Mouse (Mus musculus): ENCODE results near the gene Hrh1.
A peak's percentile ranks its signal among the peaks of the same experiment; 100 is the strongest.

Hrh1 gene

DNA sequence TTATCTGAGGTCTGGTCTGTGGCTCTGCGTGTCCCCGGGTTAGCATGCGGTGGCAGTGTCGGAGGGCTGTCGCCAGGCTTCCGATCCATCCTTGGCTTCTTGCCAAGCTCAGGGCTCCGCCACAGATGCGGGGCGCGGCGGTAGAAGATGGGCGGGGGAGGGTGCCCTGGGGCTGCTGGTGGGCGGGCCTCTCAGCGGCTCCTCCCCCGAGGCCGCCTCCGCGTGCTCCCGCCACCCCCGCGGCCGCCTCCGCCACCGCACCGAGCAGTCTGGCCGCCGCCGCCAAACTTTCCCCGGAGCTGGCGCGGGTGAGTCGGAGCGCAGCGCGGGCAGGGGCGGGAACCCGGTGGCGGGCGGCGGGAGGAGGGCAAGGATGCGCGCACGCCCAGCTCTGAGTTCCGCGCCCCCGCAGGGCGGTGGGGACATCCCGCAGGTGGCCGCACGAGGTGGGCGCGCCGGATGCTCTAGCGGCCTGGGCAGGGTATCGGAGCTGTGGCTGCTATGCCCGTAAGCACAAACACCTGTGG, at the start of gene Hrh1:
TSS of gene Hrh1 (plus strand) at position 246 of the 527 bp plus-strand sequence.
- peak; percentile 31 for DNase-seq

DNA sequence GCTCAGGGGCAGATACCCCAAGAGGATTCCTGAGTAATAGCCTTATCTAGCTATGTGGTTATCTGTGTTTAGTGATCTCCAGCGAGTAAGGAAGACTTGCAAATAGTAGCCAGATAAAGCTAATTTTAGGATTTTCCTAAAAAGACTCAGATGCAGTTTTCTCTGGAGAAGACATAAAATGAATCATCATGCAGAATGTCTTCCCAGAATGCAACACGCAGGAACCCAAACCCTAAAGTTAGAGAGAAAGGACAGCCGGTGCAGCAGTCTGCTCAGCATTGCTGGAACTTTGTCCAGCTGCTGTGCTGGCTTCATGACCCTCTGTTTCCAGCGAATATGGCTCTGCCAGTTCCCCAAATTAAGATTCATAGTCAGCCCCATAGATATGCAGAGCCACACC, 43.1 kb upstream of the Hrh1 start:
- no peak for DNase-seq

DNA sequence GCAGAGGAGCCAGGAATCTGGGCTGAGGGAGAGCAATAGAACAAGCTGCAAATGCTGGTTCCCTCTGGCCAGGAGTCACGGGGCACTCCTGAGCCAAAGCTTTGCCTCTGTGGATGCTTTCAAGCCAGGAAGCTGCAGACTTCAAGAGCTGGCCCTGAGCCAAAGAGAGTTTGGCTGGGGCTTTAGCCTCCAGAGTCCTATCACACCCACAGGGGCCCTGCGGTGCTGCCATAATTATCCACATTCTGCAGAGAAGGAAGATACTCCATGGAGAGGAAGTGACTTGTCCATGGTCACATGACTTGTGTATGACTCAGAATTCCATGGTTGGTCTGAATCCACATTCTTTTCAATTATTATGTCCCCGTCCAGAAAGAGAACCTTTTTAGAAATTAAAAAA, 39.6 kb upstream of the Hrh1 start:
- no peak for DNase-seq

DNA sequence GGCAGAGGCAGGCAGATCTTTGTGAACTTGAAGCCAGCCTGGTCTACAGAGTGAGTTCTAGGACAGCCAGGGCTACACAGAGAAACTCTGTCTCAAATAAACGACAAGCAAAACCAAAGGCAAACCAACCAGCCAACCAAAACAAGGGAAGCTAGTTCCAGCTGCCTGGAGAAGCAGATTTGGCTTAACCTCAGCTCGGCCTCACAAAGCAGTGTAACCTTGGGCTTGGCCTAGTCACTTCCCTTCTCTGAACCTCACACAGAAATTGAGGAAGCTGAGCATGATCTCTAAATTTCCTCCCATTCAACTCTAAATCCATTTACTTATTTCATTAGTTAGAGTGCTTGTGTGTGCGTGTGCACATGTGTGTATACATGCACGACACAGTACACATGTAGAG, 35.4 kb upstream of the Hrh1 start:
- no peak for DNase-seq

- DNase-seq: no peak
Observed at GRCm38 (mm10) chr6:114363740-114364139, 34.0 kb upstream of the Hrh1 start.

GRCm38 (mm10) chr6:114364734-114365133, 33.0 kb upstream of the Hrh1 start:
- DNase-seq: no peak

DNA sequence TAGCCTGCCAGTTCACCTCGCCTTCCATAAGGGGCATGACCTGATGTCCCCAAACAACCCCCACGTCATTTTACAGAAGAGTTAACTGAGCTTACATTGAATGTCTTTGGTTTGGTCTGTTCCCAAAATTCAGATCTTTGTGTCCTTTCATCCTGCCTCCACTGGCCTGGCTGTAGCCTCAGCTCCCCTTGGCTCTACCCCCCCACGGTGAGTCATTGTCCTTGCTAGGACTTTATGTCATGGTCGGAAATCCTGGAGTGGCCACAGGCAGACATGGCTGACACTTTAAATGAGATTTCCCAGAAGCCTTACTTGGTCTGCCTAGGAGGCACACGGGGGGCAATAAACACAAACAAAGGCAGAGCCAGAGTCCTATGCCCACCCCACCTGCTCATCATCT, 31.5 kb upstream of the Hrh1 start:
- DNase-seq: no peak

DNA sequence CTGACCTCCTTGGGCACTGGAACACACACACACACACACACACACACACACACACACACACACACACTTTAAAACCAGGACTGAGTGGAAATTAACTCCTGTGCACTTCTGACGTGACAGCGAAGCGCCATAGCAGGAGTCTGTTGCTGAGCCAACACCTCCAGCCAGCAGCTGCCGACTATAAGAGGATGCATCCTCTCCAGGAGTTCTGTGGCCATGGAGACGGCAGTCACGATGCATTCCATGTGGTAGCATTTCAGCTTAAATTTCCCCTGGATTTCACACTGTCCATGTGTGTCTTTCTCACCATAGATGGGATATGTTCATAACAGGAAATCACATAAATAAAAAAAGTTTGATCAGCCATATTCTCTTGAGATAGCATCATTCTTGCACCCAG, 30.1 kb upstream of the Hrh1 start:
- DNase-seq: no peak

- no peak for DNase-seq
Observed at GRCm38 (mm10) chr6:114368196-114368595, 29.5 kb upstream of the Hrh1 start.

GRCm38 (mm10) chr6:114372741-114373140, 25.0 kb upstream of the Hrh1 start:
- DNase-seq: no peak

- DNase-seq: no peak
Observed at GRCm38 (mm10) chr6:114380872-114381271, 16.9 kb upstream of the Hrh1 start.

- DNase-seq: no peak
Observed at GRCm38 (mm10) chr6:114387320-114387719, 10.4 kb upstream of the Hrh1 start.

- DNase-seq: no peak
Observed at GRCm38 (mm10) chr6:114387855-114388254, 9.9 kb upstream of the Hrh1 start.

GRCm38 (mm10) chr6:114390129-114390528, 7.6 kb upstream of the Hrh1 start:
- no peak for DNase-seq

DNA sequence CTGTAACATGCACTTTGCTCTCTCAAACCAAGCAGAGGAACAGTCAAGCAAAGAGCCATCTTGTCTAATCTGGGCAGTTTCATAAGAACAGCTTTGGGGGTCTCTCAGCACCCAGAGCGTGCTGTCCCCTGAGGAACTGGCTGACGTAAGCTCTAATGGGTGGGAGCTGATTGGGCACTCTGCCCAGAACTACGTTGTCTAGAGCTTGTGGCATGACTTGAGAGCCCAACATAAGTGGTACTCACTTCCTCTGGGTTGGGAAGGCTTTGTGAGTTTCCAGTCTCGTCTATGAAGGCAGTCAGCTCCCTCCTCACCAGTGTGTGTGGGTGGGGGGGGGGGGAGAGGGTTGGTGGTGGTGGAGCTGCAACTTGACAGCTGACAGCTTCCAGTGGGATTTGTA, 2.8 kb upstream of the Hrh1 start:
- no peak for DNase-seq

GRCm38 (mm10) chr6:114396605-114397004, 1.1 kb upstream of the Hrh1 start:
- no peak for DNase-seq

GRCm38 (mm10) chr6:114397280-114397679, 456 bp upstream of the Hrh1 start:
- no peak for DNase-seq

DNA sequence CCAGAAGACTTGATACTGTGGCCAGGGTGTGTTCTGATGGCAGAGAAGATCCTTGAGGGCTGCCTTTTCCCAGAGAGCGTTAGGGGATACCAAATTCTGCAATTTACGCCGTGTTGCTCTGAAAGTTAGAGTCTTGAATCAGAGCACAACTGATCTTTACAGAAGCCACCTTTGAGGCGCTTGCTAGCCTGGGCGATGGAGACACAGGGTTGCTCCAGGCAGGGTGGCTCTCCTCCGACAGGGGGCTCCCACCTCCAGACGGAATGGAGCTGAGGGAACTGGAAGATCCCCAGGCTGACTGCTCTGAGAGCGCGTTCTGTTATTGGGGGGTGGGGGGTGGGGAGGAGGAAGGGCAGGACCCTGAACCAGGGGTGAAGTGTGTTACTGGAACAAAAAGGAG, 890 bp downstream of the Hrh1 start:
- peak; percentile 6 for DNase-seq

GRCm38 (mm10) chr6:114400387-114400786, 2.7 kb downstream of the Hrh1 start:
- no peak for DNase-seq

- no peak for DNase-seq
Observed at GRCm38 (mm10) chr6:114400841-114401240, 3.1 kb downstream of the Hrh1 start.

GRCm38 (mm10) chr6:114402161-114402560, 4.4 kb downstream of the Hrh1 start:
- no peak for DNase-seq

- no peak for DNase-seq
Observed at GRCm38 (mm10) chr6:114403632-114404031, 5.9 kb downstream of the Hrh1 start.

DNA sequence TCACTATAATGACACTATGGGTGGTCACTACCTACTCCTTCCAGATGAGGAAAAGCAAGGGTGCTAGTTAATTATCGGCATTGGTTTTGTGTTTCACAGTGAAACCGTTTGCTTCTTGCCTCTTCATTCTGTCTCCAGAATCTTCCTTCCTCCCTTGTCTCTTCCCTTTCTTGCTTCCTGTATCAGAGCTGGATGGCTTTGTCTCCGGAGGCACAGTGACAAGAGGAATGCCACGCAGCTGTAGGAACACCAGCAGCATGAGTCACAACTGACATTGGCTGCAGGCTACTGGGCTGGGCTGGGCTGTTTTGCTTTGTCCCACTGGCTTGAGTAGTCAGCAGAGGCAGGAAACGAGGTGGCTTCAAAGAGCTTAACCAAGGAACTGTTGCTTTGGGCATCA, 6.4 kb downstream of the Hrh1 start:
- no peak for DNase-seq

DNA sequence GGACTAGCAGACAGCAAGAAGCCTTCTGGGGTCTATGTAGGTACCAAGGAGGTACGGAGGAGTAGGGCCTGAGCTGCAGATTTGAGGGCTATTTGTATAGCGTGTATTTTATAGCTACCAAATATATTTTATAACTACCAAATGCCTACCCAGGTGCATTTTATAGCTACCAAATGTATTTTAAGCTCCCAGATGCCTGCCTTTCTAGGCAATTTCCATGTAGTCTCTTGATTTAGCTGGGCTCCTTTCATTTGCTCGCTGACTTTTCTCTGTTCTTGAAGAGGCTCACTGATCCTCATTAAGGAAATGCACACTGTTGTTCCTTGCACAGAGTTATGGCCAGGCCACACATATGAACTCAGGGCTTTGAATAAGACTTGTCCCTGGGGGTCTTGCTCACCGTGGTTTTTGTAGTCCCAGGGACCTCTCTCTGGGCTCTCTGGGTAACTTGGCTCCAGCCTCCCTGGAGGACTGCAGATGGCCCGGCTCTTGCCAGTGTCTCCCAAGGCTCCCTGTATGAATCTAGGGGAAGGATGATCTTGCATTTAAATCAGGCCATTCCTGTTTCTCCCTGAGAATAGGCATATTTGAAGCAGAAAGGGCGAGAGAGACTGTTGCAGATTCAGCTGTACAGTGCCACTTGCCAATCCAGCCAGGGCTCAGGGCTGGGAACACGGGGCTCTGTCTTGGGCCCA, 7.2 kb downstream of the Hrh1 start:
- no peak for DNase-seq

DNA sequence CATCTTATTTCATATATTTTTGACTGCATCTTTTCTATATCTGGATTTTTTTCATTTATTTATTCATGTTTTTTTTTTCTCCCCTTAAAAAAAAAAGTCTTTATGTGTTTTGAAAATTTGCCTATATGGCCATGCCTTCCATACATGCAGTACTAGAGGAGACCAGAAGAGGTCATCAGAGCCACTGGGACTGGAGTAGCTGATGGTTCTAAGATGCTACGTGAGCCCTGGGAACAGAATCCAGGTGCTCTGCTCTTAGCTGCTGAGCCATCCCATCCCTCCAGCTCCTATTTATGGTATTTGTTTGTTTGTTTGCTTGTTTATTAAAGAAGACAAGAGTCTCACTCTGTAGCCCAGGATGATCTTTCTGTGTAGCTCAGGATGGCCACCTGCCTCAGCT, 8.9 kb downstream of the Hrh1 start:
- peak; percentile 11 for DNase-seq

Measured in thymus, postnatal 25 days (tissue).